8 mouse cellular contexts compared by ENCODE assay signal in the genomic region with DNA sequence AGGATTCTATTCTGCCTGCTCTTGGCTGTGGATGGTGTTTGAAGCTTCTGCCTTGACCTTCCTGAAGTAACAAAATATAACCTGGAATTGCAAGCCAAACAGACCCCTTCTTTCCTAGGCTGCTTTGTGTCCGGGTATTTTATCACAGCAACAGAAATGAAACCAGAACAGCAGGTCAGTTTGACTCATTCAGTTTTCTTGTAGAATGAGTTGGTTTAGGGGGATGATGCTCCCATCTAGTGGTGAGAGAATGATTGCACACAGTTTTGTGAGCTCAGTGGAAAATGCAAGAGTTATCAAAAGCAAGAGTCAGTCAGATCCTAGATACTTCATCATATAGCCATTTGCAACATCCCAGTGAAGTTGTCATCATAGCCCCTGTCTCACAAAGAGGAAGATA. TPM values are rescaled to one million over a fixed set of nuclear protein-coding genes. Genes with fewer than 3 reads are reported as not detected.
DNase-seq lines count a peak whose midpoint lies in the region; ATAC-seq and TF ChIP-seq lines count a peak whose summit lies in the region.

No protein-coding gene starts in this region.

- ATAC-seq in forebrain, postnatal 0 days, result peak; percentile 66; the same call in 1 of the 2 replicates
- no peak for ATAC-seq in forebrain, embryonic 13.5 days
- ATAC-seq in limb, embryonic 14.5 days (ENCODE audit: low FRiP score, low read depth), result no peak
- ATAC-seq in megakaryocyte progenitor cell, adult 5-6 weeks (replicated peaks; ENCODE audit: poor library complexity), result peak; percentile 76
- ATAC-seq in forebrain, embryonic 11.5 days (replicated peaks; ENCODE audit: low FRiP score), result no peak

- no peaks in the 10 kb centered on the region for H3K36me3 ChIP-seq in forebrain, postnatal 0 days (ENCODE audit: insufficient read depth)
- no peaks in the 10 kb centered on the region for H3K36me3 ChIP-seq in forebrain, embryonic 13.5 days (ENCODE audit: poor library complexity, severe bottlenecking)
- H3K36me3 ChIP-seq in limb, embryonic 14.5 days (ENCODE audit: control insufficient read depth, insufficient read depth, low read length), result no peaks in the 10 kb centered on the region
- no peaks in the 10 kb centered on the region for H3K36me3 ChIP-seq in limb, embryonic 10.5 days
- H3K36me3 ChIP-seq in forebrain, embryonic 11.5 days (ENCODE audit: control insufficient read depth, insufficient read depth, low read length), result no peaks in the 10 kb centered on the region

- no peaks in the 10 kb centered on the region for H3K27me3 ChIP-seq in forebrain, postnatal 0 days (ENCODE audit: insufficient read depth, low read length)
- H3K27me3 ChIP-seq in forebrain, embryonic 13.5 days, result no peaks in the 10 kb centered on the region
- H3K27me3 ChIP-seq in limb, embryonic 14.5 days (ENCODE audit: control insufficient read depth, insufficient read depth, low read length), result no peaks in the 10 kb centered on the region
- H3K27me3 ChIP-seq in limb, embryonic 10.5 days (ENCODE audit: low read depth, poor library complexity, severe bottlenecking), result 0 out of 2 replicates have a peak, but pooled peaks cover 3% of the 10 kb centered on the region
- no peaks in the 10 kb centered on the region for H3K27me3 ChIP-seq in forebrain, embryonic 11.5 days (ENCODE audit: control insufficient read depth, insufficient read depth, low read length)

- peak; percentile 83 for DNase-seq in forebrain, postnatal 0 days
- DNase-seq in limb, embryonic 14.5 days (ENCODE audit: low spot score), result peak; percentile 44
- DNase-seq in limb, embryonic 10.5 days (ENCODE audit: low spot score), result no peak
- peak; percentile 83 for DNase-seq in adipocyte (ENCODE audit: low spot score)
- no peak for DNase-seq in thymus, adult 18-20 months
- no peak for DNase-seq in forebrain, embryonic 11.5 days (ENCODE audit: low spot score)

- 53% methylated on average over 1 of the region's 1 CpGs for WGBS in forebrain, postnatal 0 days
- 65% methylated on average over 1 of the region's 1 CpGs for WGBS in forebrain, embryonic 13.5 days
- 66% methylated on average over 1 of the region's 1 CpGs for WGBS in limb, embryonic 14.5 days
- WGBS in limb, embryonic 10.5 days, result 76% methylated on average over 1 of the region's 1 CpGs
- WGBS in forebrain, embryonic 11.5 days, result 67% methylated on average over 1 of the region's 1 CpGs

- TF ChIP-seq CTCF in forebrain, postnatal 0 days (IDR thresholded peaks at IDR 0.05; ENCODE audit: low read depth), result peak; percentile 88

- no peak overlapping the region for H3K4me2 ChIP-seq in forebrain, postnatal 0 days (ENCODE audit: low read depth)
- no peak overlapping the region for H3K4me2 ChIP-seq in forebrain, embryonic 13.5 days
- H3K4me2 ChIP-seq in limb, embryonic 14.5 days (replicated peaks; ENCODE audit: low read depth, low read length, severe bottlenecking), result no peak overlapping the region
- no peak overlapping the region for H3K4me2 ChIP-seq in forebrain, embryonic 11.5 days (ENCODE audit: low read depth, low read length, severe bottlenecking)

- H3K4me3 ChIP-seq in forebrain, postnatal 0 days (ENCODE audit: low read depth, low read length), result no peak overlapping the region
- H3K4me3 ChIP-seq in forebrain, embryonic 13.5 days, result no peak overlapping the region
- no peak overlapping the region for H3K4me3 ChIP-seq in limb, embryonic 14.5 days (replicated peaks; ENCODE audit: low read length)
- H3K4me3 ChIP-seq in limb, embryonic 10.5 days, result no peak overlapping the region
- no peak overlapping the region for H3K4me3 ChIP-seq in forebrain, embryonic 11.5 days (ENCODE audit: low read depth, low read length)

- no peaks in the 10 kb centered on the region for H3K4me1 ChIP-seq in forebrain, postnatal 0 days (ENCODE audit: insufficient read depth)
- no peaks in the 10 kb centered on the region for H3K4me1 ChIP-seq in forebrain, embryonic 13.5 days
- H3K4me1 ChIP-seq in limb, embryonic 14.5 days (ENCODE audit: control insufficient read depth, insufficient read depth, low read length), result no peaks in the 10 kb centered on the region
- no peaks in the 10 kb centered on the region for H3K4me1 ChIP-seq in limb, embryonic 10.5 days
- no peaks in the 10 kb centered on the region for H3K4me1 ChIP-seq in forebrain, embryonic 11.5 days (replicated peaks; ENCODE audit: control insufficient read depth, insufficient read depth, low read length)

- no peak overlapping the region for H3K27ac ChIP-seq in forebrain, postnatal 0 days (ENCODE audit: low read depth, low read length)
- H3K27ac ChIP-seq in forebrain, embryonic 13.5 days, result no peak overlapping the region
- H3K27ac ChIP-seq in limb, embryonic 14.5 days (replicated peaks; ENCODE audit: low read depth, low read length), result no peak overlapping the region
- no peak overlapping the region for H3K27ac ChIP-seq in limb, embryonic 10.5 days
- H3K27ac ChIP-seq in forebrain, embryonic 11.5 days (ENCODE audit: low read depth, low read length), result no peak overlapping the region

- TF ChIP-seq POLR2A in limb, embryonic 14.5 days (IDR thresholded peaks at IDR 0.05; ENCODE audit: borderline replicate concordance, extremely low read depth, insufficient read depth, insufficient read length), result no peak

- H3K9me3 ChIP-seq in forebrain, postnatal 0 days (ENCODE audit: low read length), result no peaks in the 10 kb centered on the region
- H3K9me3 ChIP-seq in forebrain, embryonic 13.5 days (replicated peaks), result no peaks in the 10 kb centered on the region
- no peaks in the 10 kb centered on the region for H3K9me3 ChIP-seq in limb, embryonic 14.5 days (ENCODE audit: control insufficient read depth, low read length)
- H3K9me3 ChIP-seq in limb, embryonic 10.5 days (replicated peaks), result no peaks in the 10 kb centered on the region
- H3K9me3 ChIP-seq in forebrain, embryonic 11.5 days (ENCODE audit: control insufficient read depth, low read length), result no peaks in the 10 kb centered on the region

- no peak overlapping the region for H3K9ac ChIP-seq in forebrain, postnatal 0 days
- no peak overlapping the region for H3K9ac ChIP-seq in forebrain, embryonic 13.5 days
- no peak overlapping the region for H3K9ac ChIP-seq in limb, embryonic 14.5 days (ENCODE audit: low read depth, low read length, severe bottlenecking)
- no peak overlapping the region for H3K9ac ChIP-seq in forebrain, embryonic 11.5 days (ENCODE audit: low read length)

RNA-seq across cellular contexts. Expression of a gene that starts 16.7 kb away (rescaled TPM):
- 6.9 and 7.2 TPM in 2 replicates for total RNA-seq in forebrain, postnatal 0 days (2014; rRNA removed)
- polyA plus RNA-seq in forebrain, postnatal 0 days (2015; fragmentation: Nextera tagmentation; extraction: Ambion mirVana), result 4.1 and 5.4 TPM in 2 replicates
- 13.1 and 13.3 TPM in 2 replicates for polyA plus RNA-seq in forebrain, embryonic 13.5 days (2015; fragmentation: Nextera tagmentation; extraction: Ambion mirVana)
- polyA plus RNA-seq in limb, embryonic 14.5 days (2012; rRNA removed), result 6.1 and 6.5 TPM in 2 replicates
- 6.8 and 7.8 TPM in 2 replicates for polyA plus RNA-seq in limb, embryonic 14.5 days (2014; fragmentation: Nextera tagmentation; extraction: Ambion mirVana)
- 9.7 and 10.7 TPM in 2 replicates for polyA plus RNA-seq in limb, embryonic 10.5 days (2016; fragmentation: Nextera tagmentation; extraction: Ambion mirVana)
- 3.8 and 4.0 TPM in 2 replicates for total RNA-seq in megakaryocyte progenitor cell, adult 5-6 weeks (2015)
- 2.0 and 4.7 TPM in 2 replicates for total RNA-seq in megakaryocyte progenitor cell, adult 5-6 weeks (2017)
- 9.5 and 10.6 TPM in 2 replicates for polyA plus RNA-seq in forebrain, embryonic 11.5 days (2014; fragmentation: Nextera tagmentation; extraction: Ambion mirVana)

Comparison
In these comparisons a context has a peak if more than half of its experiments do, and no peak if none do; other contexts are left out.
1. ATAC-seq: peak in forebrain, postnatal 0 days (single experiment) and megakaryocyte progenitor cell, adult 5-6 weeks (single experiment); none in forebrain, embryonic 13.5 days (single experiment), limb, embryonic 14.5 days (single experiment) and forebrain, embryonic 11.5 days (single experiment).
2. DNase-seq: peak in forebrain, postnatal 0 days (single experiment), limb, embryonic 14.5 days (single experiment) and adipocyte (single experiment); none in limb, embryonic 10.5 days (single experiment), thymus, adult 18-20 months (0 of 2) and forebrain, embryonic 11.5 days (single experiment).